Mouse (Mus musculus) retina, embryonic 14.5 days (tissue): ENCODE measurements at regions not wholly inside any gene's neighbourhood (a gene's known extent, or its start where the extent isn't known, plus 50 kb on each side); places are given as distances from the start of the nearest gene placed in this dataset.
"Not testable (repeated sequence)": the region's sequence is repeated elsewhere in the genome, so short reads cannot be mapped to it uniquely, and the experiment has no call there.

Experiments used
- DNase-seq: peaks from one replicate; pipeline ENCODE4 v3.0.0-alpha.2; 2015; ENCODE audit warnings: low spot score

GRCm38 (mm10) chr19:51355701-51356100 is 677.3 kb upstream of the Sorcs1 start:
- no peak for DNase-seq

GRCm38 (mm10) chr19:51340491-51340890 is 662.0 kb upstream of the Sorcs1 start:
- DNase-seq, result no peak

DNA sequence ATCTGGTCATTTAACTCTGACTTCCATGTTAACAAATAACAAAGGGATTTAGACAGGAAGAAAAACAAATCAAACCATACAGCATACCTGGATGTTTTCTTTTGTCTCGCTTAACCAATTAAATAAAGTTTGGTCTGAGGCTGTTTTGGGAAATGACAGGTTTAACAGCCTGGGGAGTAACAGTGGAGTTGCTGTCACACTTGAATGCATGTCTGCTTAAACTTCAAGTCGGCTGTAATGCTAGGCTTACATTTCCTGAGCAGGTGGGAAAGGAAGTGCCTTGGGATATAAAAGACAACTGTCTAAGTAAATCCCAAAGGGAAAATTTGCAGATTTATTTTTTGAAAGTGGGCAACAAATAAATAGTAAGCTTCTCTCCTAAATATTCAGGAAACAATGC is 651.6 kb upstream of the Sorcs1 start:
- no peak for DNase-seq

DNA sequence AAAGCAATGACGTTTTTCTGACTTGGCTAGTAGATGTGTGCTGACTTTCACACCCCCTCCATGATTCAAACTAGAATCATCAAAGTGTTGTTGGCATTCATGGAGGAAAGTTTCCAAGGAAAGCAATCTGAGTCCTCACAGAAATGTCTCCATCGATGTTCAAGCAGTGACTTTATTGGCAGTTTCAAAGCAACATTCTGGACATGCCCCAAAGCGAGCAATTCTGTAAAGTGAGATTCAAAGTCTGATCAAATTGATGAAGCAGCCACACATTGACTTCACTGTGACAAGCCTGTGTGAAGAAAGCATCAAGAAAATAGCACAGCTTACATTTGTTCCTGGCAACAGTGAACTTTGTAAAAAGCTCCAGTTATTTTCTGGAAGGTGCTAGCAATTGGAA is 625.3 kb upstream of the Sorcs1 start:
- DNase-seq, result no peak

- not testable (repeated sequence) for DNase-seq
Measured at GRCm38 (mm10) chr19:51296631-51297030, 618.2 kb upstream of the Sorcs1 start.

DNA sequence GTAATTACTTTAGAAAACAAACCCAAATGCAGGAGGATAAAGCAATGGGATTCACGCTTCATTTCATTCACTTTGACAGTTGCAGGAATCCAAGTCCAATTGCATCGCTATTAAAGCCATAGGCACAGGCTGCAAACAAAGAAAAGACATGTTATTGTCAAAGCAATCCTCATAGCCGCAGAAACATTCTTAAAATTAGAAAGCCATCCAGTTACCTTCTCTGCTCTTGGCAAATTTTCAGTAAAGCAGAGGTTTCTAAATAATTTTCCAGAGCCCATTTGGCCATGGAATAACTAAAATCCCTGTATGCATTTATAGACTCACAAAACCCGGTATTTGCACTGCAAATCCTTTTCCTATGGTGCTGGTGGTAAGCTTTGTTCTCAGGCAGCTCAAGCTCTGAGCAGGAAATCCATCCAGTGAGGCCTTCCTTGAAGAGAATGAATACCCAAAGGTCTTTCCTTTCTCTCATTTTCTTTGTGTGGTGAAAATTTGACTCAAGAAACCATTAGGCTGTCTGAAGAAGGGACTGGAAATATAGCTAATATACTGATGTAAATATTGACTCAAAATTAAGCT is 590.6 kb upstream of the Sorcs1 start:
- DNase-seq, result peak; percentile 13

DNA sequence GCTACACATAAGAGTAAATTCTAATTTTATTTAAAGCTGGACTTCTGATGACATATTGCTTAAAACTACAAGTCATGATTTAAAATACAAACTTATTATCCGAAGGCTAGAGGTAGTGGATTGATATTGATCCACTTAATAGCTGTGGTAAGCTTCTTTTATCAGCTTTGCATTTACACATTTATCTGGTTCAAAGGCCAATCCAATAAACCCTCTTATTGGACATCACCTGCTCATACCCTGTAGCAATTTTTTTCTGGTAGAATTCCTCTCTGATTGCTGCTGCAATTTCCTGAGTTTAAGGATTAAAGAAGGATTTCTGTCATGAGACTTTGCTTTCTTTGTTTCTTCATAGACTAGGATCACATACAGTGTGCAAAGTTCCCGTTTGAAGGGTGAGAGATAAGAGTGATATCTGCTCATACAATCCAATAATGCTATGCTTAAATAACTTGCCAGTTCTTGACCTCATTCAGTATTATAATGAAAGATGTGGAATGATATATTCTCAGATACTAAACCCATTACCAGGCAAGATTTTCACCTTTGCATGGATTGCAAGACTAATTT is 561.9 kb upstream of the Sorcs1 start:
- peak; percentile 5 for DNase-seq

- DNase-seq, result no peak
Measured at GRCm38 (mm10) chr19:51238181-51238523, 559.7 kb upstream of the Sorcs1 start.

- no peak for DNase-seq
Measured at GRCm38 (mm10) chr19:51237509-51238180, 559.2 kb upstream of the Sorcs1 start.

DNA sequence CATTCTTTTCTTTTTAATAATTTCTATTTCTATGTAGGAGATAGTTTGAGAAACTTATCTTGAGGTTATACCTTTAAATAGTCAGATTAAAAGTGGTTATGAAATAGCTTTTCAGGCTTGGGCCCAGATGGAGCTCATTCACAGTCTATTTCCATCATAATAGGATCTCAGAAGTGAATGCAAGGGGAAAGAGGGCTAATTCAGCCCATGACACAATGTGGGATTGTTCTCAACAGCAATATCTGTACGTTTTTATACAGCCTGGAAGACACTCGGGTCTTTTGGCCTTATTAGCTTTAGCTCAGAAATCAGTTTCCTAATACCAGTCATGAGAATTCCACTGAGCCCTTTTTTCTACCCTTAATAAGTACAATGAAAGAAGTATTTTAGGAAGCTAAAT is 554.1 kb upstream of the Sorcs1 start:
- DNase-seq, result no peak

GRCm38 (mm10) chr19:51226932-51227331 is 548.5 kb upstream of the Sorcs1 start:
- DNase-seq, result no peak

- DNase-seq, result peak; percentile 69
Measured at GRCm38 (mm10) chr19:51201391-51201790, 522.9 kb upstream of the Sorcs1 start.
